In the genomic region with DNA sequence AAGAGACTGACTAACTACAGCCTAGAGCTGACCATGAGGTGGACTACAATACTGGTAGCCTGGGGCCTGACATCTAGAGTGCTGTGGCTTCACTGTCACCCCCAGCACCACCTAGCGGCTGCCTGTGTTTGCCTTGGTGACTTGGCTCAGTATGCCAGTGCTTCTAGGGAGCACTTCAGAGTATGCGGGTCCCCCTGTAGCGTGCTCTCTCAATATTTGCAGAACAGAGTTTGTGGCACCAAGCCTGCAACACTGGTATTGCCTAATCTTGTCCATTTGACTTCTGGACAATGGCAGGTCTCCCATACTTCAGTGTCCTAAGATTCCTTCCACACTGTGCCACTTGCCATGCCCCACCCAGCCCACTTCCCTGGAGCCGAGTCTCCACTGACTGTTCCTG, we compare ENCODE assay signal across 12 mouse cellular contexts.
A peak's percentile ranks its signal among the peaks of the same experiment; 100 is the strongest.
DNase-seq lines count a peak whose midpoint lies in the region; ATAC-seq lines count a peak whose summit lies in the region.
"Had no signal": no experiment of that assay in that cellular context is flagged by ENCODE, and none has a peak within 500 bp of the region (broad histone marks: within the 10 kb centered on the region; RNA-seq: fewer than 3 reads in every experiment).

No protein-coding gene starts in this region.

- no peak for ATAC-seq in activated CD4-positive, CD25-positive, alpha-beta regulatory T cell, adult 4 months

- peak; percentile 82 for DNase-seq in heart, adult 11 months
- DNase-seq in heart, postnatal 10 days, result no peak
- DNase-seq in thymus, postnatal 4 days, result peak; percentile 47
- DNase-seq in thymus, postnatal 0 days (ENCODE audit: low spot score), result no peak
- peak; percentile 54 to 63 for DNase-seq in lung, adult 18-20 months
- no peak for DNase-seq in heart, adult 9 months (ENCODE audit: low spot score in 2 of 2)
- no peak for DNase-seq in layer of hippocampus, postnatal 25 days (ENCODE audit: extremely low spot score in 1 of 2, low spot score in 1 of 2)
- DNase-seq: gastrocnemius, postnatal 14 days; kidney, adult 11 months; right cerebral cortex, postnatal 14 days; thymus, postnatal 36 days had no signal

- intact Hi-C loops in heart, postnatal 10 days (cut with DNase I), result no loop called here

Comparison
In these comparisons a context has a peak if more than half of its experiments do, and no peak if none do; other contexts are left out.
1. DNase-seq: peak in heart, adult 11 months (single experiment), thymus, postnatal 4 days (single experiment) and lung, adult 18-20 months (2 of 2); none in heart, postnatal 10 days (0 of 2), thymus, postnatal 0 days (single experiment), heart, adult 9 months (0 of 2) and layer of hippocampus, postnatal 25 days (0 of 2).